Mouse (Mus musculus) stomach, embryonic 14.5 days (tissue): Measurements from ENCODE around the gene A930033H14Rik. TPM values are rescaled to one million over a fixed set of nuclear protein-coding genes. Genes with fewer than 3 reads are reported as not detected.

Experiments
- ATAC-seq: fragments of 200-750 bp; cut with Nextera tagmentation; 2 replicates; pipeline ENCODE4 v1.8.0; 2017; ENCODE audit warnings: low read depth, moderate TSS enrichment; ENCODE audit not compliant: insufficient number of reproducible peaks, insufficient read depth, low FRiP score
- H3K27ac ChIP-seq: fragments of 300-500 bp; sonication (generic); 2 replicates; pipeline ENCODE4 v1.5.1; 2014; ENCODE audit warnings: mild to moderate bottlenecking, low read length, moderate library complexity, mixed read lengths
- H3K27me3 ChIP-seq: fragments of 300-500 bp; sonication (generic); 2 replicates; pipeline ENCODE4 v1.6.1; 2014; ENCODE audit warnings: low read length, control low read depth, mixed read lengths; ENCODE audit not compliant: control insufficient read depth, insufficient read depth
- H3K36me3 ChIP-seq: fragments of 300-500 bp; sonication (generic); 2 replicates; pipeline ENCODE4 v1.6.1; 2014; ENCODE audit warnings: mild to moderate bottlenecking, control low read depth, low read length, moderate library complexity, mixed read lengths; ENCODE audit not compliant: control insufficient read depth, insufficient read depth
- H3K4me1 ChIP-seq: fragments of 300-500 bp; sonication (generic); 2 replicates; pipeline ENCODE4 v1.6.1; 2014; ENCODE audit warnings: low read length, control low read depth, mixed read lengths; ENCODE audit not compliant: control insufficient read depth, insufficient read depth
- H3K4me2 ChIP-seq: fragments of 300-500 bp; sonication (generic); replicated peaks from 2 replicates; pipeline ENCODE4 v1.6.1; 2014; ENCODE audit warnings: low read depth, low read length, control low read depth
- H3K4me3 ChIP-seq: fragments of 300-500 bp; sonication (generic); 2 replicates; pipeline ENCODE4 v1.5.1; 2014; ENCODE audit warnings: low read depth, low read length, control low read depth
- H3K9ac ChIP-seq: fragments of 300-500 bp; sonication (generic); replicated peaks from 2 replicates; pipeline ENCODE4 v1.6.1; 2014; ENCODE audit warnings: low read depth, mild to moderate bottlenecking, control low read depth, low read length, moderate library complexity, mixed read lengths
- H3K9me3 ChIP-seq: fragments of 300-500 bp; sonication (generic); 2 replicates; pipeline ENCODE4 v1.6.1; 2016; ENCODE audit warnings: low read depth, low read length, control low read depth; ENCODE audit not compliant: control insufficient read depth
- WGBS: fragments of 180-500 bp; shearing (Covaris S2); extraction: QIAGEN DNeasy Blood & Tissue Kit; methylation state at CpG from one replicate; pipeline ENCODE4 v1.1.7; 2014; 5-methylcytosine and 5-hydroxymethylcytosine counted together
- polyA plus RNA-seq: library from polyadenylated mRNA; unstranded; fragments of >200 nt; fragmentation: Nextera tagmentation; extraction: Ambion mirVana; gene quantifications from 2 replicates; pipeline ENCODE4 v1.2.1, GENCODE M21; 2014

The A930033H14Rik gene
- polyA plus RNA-seq, result 3.4 and 3.5 TPM in 2 replicates

DNA sequence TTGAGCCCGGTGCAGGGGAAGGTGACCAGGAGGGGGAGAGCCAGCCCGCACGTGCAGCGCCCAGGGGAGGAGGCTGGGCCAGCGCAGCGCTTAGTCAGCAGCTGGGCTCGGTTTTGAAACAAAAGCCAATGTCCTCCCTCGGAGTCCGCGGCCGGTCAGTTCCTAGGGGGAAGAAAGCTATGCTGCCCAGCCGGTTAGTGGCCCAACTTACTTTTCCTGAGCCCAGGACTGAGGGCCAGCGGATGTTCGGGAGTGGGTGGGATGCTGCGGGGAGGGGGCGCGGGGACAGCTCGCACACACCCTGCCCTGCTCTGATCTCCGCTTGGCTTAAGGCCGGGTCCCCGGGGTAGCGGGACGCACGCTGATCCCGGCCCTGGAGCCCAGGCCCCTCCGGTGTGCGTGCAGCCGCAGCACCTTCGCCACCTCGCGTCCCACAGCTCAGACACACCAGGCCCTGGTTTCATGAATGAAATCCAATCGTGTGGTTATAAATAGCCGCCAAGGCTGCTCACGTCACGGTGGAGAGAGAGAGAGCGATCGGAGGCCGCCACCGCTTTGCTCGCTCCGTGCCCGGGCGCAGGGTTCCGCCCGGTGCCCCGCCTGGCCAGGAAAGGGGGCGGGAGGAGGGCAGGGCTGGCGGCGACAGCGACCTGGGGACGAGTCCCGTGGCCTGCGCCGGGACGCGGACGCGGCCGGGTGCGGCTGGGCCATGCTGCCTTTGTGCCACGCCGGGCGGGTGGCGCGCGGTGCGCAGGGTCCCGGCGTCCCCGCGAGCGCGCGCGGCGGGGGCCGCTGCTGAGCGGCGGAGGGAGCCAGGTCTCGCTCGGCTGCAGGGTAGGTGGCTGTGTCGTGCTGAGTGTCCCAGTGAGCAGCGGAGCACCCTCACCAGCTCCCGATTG is at the start of gene A930033H14Rik:
A930033H14Rik (minus strand) TSS at position 557 of the 899 bp plus-strand sequence.
- under 1% methylated on average over 83 of the region's 84 CpGs for WGBS
- peak; percentile 88 for ATAC-seq

GRCm38 (mm10) chr10:69259929-69260328 is 47.0 kb upstream of the A930033H14Rik start:
- no peak for ATAC-seq
- Histone ChIP-seq H3K9me3 (no peaks in the 10 kb centered on the region), H3K27ac (no peak overlapping the region), H3K4me1 (peaks cover 42% of the 10 kb centered on the region), H3K27me3 (no peaks in the 10 kb centered on the region), H3K4me3 (no peak overlapping the region), H3K9ac (no peak overlapping the region), H3K4me2 (no peak overlapping the region), H3K36me3 (no peaks in the 10 kb centered on the region)
- WGBS, result 94% methylated on average over 8 of the region's 8 CpGs

More for the DNA sequence above, at the start of gene A930033H14Rik:
- Histone ChIP-seq H3K9me3 (peaks cover 5% of the 10 kb centered on the region; the same call in 1 of the 2 replicates), H3K27ac (peak within 1 kb of the TSS; percentile 100), H3K36me3 (peaks cover 17% of the 10 kb centered on the region), H3K4me2 (peak within 1 kb of the TSS; percentile 70), H3K9ac (peak within 1 kb of the TSS; percentile 93), H3K27me3 (no peaks in the 10 kb centered on the region), H3K4me1 (peaks cover 7% of the 10 kb centered on the region; the same call in 1 of the 2 replicates), H3K4me3 (peak within 1 kb of the TSS; percentile 76)

DNA sequence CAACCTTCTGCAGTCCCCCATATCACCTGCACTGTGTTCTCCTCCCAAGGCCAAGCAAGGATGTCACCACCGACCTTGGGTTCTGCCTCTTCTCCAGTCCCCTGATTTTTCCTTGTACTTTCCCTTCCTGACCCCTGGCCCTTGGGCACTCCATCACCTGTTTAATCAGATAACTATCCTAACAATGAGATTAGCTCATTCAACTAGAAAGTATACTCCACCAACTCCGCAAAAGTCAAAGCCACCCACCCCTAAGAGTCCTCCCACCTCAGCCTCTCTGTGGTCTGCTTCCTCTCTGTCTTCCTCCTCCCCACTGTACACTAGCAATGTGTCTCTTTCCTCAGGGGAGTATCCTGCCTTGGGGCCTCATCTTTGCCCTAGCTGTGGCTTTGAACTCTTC is 46.3 kb upstream of the A930033H14Rik start:
- peak overlapping the region; percentile 36; the same call in 1 of the 2 replicates for H3K27ac ChIP-seq

GRCm38 (mm10) chr10:69258588-69258987 is 45.7 kb upstream of the A930033H14Rik start:
- Histone ChIP-seq H3K9me3 (no peaks in the 10 kb centered on the region), H3K27me3 (no peaks in the 10 kb centered on the region), H3K27ac (peak overlapping the region; percentile 36; the same call in 1 of the 2 replicates), H3K9ac (no peak overlapping the region), H3K4me3 (no peak overlapping the region), H3K4me2 (no peak overlapping the region), H3K36me3 (no peaks in the 10 kb centered on the region), H3K4me1 (peaks cover 51% of the 10 kb centered on the region)
- WGBS, result 55% methylated on average over 9 of the region's 9 CpGs
- ATAC-seq, result no peak

More for the DNA sequence above, 46.3 kb upstream of the A930033H14Rik start:
- Histone ChIP-seq H3K4me3 (no peak overlapping the region), H3K36me3 (no peaks in the 10 kb centered on the region), H3K27me3 (no peaks in the 10 kb centered on the region), H3K4me1 (peaks cover 49% of the 10 kb centered on the region), H3K9me3 (no peaks in the 10 kb centered on the region), H3K4me2 (no peak overlapping the region), H3K9ac (no peak overlapping the region)
- 26% methylated on average over 2 of the region's 2 CpGs for WGBS
- ATAC-seq, result no peak

GRCm38 (mm10) chr10:69257592-69258133 is 44.8 kb upstream of the A930033H14Rik start:
- 79% methylated on average over 6 of the region's 6 CpGs for WGBS
- ATAC-seq, result no peak
- H3K9me3 ChIP-seq, result no peaks in the 10 kb centered on the region
- H3K27me3 ChIP-seq, result no peaks in the 10 kb centered on the region
- H3K27ac ChIP-seq, result peak overlapping the region; percentile 36; the same call in 1 of the 2 replicates
- no peaks in the 10 kb centered on the region for H3K36me3 ChIP-seq
- H3K9ac ChIP-seq, result no peak overlapping the region
- H3K4me2 ChIP-seq, result no peak overlapping the region
- H3K4me3 ChIP-seq, result no peak overlapping the region
- H3K4me1 ChIP-seq, result peaks cover 49% of the 10 kb centered on the region

DNA sequence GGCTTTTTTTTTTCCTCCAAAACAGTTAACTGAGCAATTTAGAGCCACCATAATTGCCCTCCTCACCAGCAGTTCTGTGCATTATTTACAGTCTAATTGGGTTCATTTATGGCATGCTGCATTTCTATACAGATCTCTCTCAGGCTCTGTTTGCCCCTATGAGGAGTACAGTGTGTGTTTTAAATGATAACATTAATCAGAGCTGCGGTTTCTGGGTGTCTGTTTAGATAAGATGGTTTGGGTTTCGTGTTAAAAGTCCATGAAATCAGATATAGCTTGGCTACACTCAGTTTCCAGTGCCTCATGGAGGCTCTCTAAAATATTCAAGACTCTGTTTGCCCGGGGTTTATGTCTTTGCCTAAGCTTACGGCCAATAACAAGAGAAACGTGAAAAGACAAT is 42.7 kb upstream of the A930033H14Rik start:
- no peak overlapping the region for H3K27ac ChIP-seq
- H3K9me3 ChIP-seq, result no peaks in the 10 kb centered on the region
- peaks cover 40% of the 10 kb centered on the region for H3K4me1 ChIP-seq
- no peak for ATAC-seq
- H3K4me3 ChIP-seq, result no peak overlapping the region
- H3K27me3 ChIP-seq, result no peaks in the 10 kb centered on the region
- H3K36me3 ChIP-seq, result peaks cover 2% of the 10 kb centered on the region; the same call in 1 of the 2 replicates
- 38% methylated on average over 5 of the region's 5 CpGs for WGBS
- no peak overlapping the region for H3K9ac ChIP-seq
- H3K4me2 ChIP-seq, result no peak overlapping the region

DNA sequence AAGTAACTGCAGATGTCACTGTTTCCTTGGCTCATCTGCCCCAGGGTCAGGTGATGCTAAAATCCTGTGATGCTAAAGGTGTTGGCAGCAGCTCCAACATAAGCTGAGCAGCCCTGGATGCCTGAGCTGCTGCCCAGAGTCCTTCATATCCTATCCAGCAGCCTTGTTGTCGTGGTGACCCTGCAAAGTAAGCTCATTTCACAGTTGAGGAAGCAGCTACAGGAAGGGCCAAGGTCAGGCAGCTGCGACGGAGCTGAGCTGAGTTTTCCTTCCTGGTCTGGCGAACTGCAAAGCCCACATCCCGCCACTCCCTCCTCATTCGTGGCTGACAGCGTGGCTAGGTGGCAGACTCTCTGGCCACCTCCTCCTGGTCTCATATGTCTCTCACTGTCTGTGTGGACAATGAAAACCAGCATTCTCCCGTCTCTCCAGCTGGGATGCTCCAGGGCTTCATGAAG is 41.5 kb upstream of the A930033H14Rik start:
- Histone ChIP-seq H3K36me3 (peaks cover 11% of the 10 kb centered on the region; the same call in 1 of the 2 replicates), H3K27ac (peak overlapping the region; percentile 97; the same call in 1 of the 2 replicates), H3K4me3 (no peak overlapping the region), H3K9ac (no peak overlapping the region), H3K4me1 (peaks cover 40% of the 10 kb centered on the region), H3K4me2 (no peak overlapping the region), H3K9me3 (no peaks in the 10 kb centered on the region), H3K27me3 (no peaks in the 10 kb centered on the region)
- peak; percentile 33; the same call in 1 of the 2 replicates for ATAC-seq
- WGBS, result 19% methylated on average over 8 of the region's 8 CpGs

DNA sequence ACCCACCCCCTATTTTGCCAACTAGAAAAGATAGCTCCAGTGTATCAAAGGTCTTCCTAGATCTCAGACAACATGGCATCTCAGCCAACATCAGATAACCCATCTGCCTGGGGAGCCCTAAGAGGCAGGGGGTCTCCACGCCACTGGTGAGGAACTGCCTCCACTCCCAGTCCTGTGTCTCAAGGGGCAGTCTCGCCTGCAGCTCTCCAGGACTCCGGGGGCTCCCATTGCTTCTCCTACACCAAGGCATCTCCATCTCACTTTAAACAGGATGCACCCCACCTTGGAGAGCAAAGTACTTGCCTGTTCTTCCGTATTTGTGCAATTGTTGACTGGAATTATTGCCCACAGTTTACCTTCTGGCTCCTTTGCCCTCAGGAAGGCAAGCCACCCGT is 40.8 kb upstream of the A930033H14Rik start:
- Histone ChIP-seq H3K36me3 (peaks cover 13% of the 10 kb centered on the region; the same call in 1 of the 2 replicates), H3K4me1 (peaks cover 36% of the 10 kb centered on the region), H3K4me2 (no peak overlapping the region), H3K9ac (no peak overlapping the region), H3K4me3 (no peak overlapping the region), H3K27ac (peak overlapping the region; percentile 97), H3K9me3 (no peaks in the 10 kb centered on the region), H3K27me3 (no peaks in the 10 kb centered on the region)
- WGBS, result 52% methylated on average over 5 of the region's 5 CpGs
- ATAC-seq, result peak; percentile 24; the same call in 1 of the 2 replicates
